In the genomic region with DNA sequence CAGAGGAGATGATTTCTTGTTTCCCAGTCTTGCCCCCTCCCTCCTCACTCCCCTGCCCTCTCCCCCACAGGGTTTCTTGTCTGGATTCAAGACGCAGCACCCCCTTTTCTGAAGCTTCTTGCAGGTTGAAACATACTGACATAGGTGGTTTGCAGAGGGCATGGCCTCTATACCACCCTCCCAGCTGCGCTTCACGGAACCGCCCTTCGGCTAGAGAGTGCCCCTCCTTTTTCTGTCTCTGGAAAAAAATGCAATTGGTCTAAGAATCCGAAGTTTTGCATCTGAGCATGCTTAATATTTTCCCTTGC, we compare ENCODE assay signal across 8 mouse cellular contexts. TPM values are rescaled to one million over a fixed set of nuclear protein-coding genes. Genes with fewer than 3 reads are reported as not detected.
DNase-seq lines count a peak whose midpoint lies in the region; ATAC-seq and TF ChIP-seq lines count a peak whose summit lies in the region.

No protein-coding gene starts in this region.

- H3K27me3 ChIP-seq in cerebellum, adult 2 months (ENCODE audit: control insufficient read depth, insufficient read depth, low read length) = no peaks in the 10 kb centered on the region
- no peaks in the 10 kb centered on the region for H3K27me3 ChIP-seq in limb, embryonic 13.5 days
- H3K27me3 ChIP-seq in stomach, embryonic 16.5 days (ENCODE audit: control insufficient read depth, insufficient read depth, low read length) = no peaks in the 10 kb centered on the region

- 12% methylated on average over 6 of the region's 6 CpGs for WGBS in cerebellum, adult 2 months
- WGBS in limb, embryonic 13.5 days = 9% methylated on average over 6 of the region's 6 CpGs
- WGBS in stomach, embryonic 16.5 days = 10% methylated on average over 6 of the region's 6 CpGs

- H3K36me3 ChIP-seq in limb, embryonic 13.5 days = no peaks in the 10 kb centered on the region
- no peaks in the 10 kb centered on the region for H3K36me3 ChIP-seq in stomach, embryonic 16.5 days (ENCODE audit: control insufficient read depth, insufficient read depth, low read length)

- no peaks in the 10 kb centered on the region; the same call in 1 of the 2 replicates for H3K4me1 ChIP-seq in cerebellum, adult 2 months (ENCODE audit: control insufficient read depth, insufficient read depth, low read length)
- peaks cover 12% of the 10 kb centered on the region for H3K4me1 ChIP-seq in limb, embryonic 13.5 days
- H3K4me1 ChIP-seq in stomach, embryonic 16.5 days (ENCODE audit: control insufficient read depth, insufficient read depth, low read length) = peaks cover 4% of the 10 kb centered on the region; the same call in 1 of the 2 replicates

- DNase-seq in cerebellum, adult 2 months = no peak
- DNase-seq in cerebellum, adult 11-12 months = no peak
- peak; percentile 10 for DNase-seq in right cerebral cortex, postnatal 14 days
- no peak for DNase-seq in right cerebral cortex, postnatal 36 days (ENCODE audit: low spot score in 2 of 2)
- DNase-seq in spleen, adult 18-20 months = no peak
- no peak for DNase-seq in layer of hippocampus, adult 11-12 months (ENCODE audit: low spot score)

- ATAC-seq in limb, embryonic 13.5 days (ENCODE audit: low FRiP score, low read depth) = no peak
- ATAC-seq in stomach, embryonic 16.5 days (ENCODE audit: insufficient read depth, low FRiP score) = no peak

- no peak for TF ChIP-seq CTCF in cerebellum, adult 2 months (IDR thresholded peaks at IDR 0.05; ENCODE audit: borderline replicate concordance, insufficient read depth, low read depth, low read length)

- peak overlapping the region; percentile 84 for H3K9ac ChIP-seq in limb, embryonic 13.5 days
- peak overlapping the region; percentile 84 for H3K9ac ChIP-seq in stomach, embryonic 16.5 days (ENCODE audit: low read length)

- H3K4me3 ChIP-seq in cerebellum, adult 2 months (replicated peaks; ENCODE audit: insufficient read depth, low read depth, low read length) = peak overlapping the region; percentile 72
- H3K4me3 ChIP-seq in limb, embryonic 13.5 days = peak overlapping the region; percentile 72
- H3K4me3 ChIP-seq in stomach, embryonic 16.5 days (replicated peaks; ENCODE audit: low read length) = peak overlapping the region; percentile 71

- peak overlapping the region; percentile 83 for H3K27ac ChIP-seq in cerebellum, adult 2 months (ENCODE audit: insufficient read depth, low read length)
- H3K27ac ChIP-seq in limb, embryonic 13.5 days = peak overlapping the region; percentile 91; the same call in 1 of the 2 replicates
- peak overlapping the region; percentile 93 for H3K27ac ChIP-seq in stomach, embryonic 16.5 days (ENCODE audit: low read length)

- no peaks in the 10 kb centered on the region for H3K9me3 ChIP-seq in limb, embryonic 13.5 days
- H3K9me3 ChIP-seq in stomach, embryonic 16.5 days (replicated peaks; ENCODE audit: control insufficient read depth, low read length) = no peaks in the 10 kb centered on the region

- no peak for TF ChIP-seq POLR2A in cerebellum, adult 2 months (IDR thresholded peaks at IDR 0.05; ENCODE audit: borderline replicate concordance, insufficient read depth, low read length)

- peak overlapping the region; percentile 81 for H3K4me2 ChIP-seq in limb, embryonic 13.5 days (replicated peaks)
- peak overlapping the region; percentile 91 for H3K4me2 ChIP-seq in stomach, embryonic 16.5 days (ENCODE audit: low read depth, low read length)

RNA-seq across cellular contexts. Expression of a gene that starts 4.4 kb away (rescaled TPM):
- 12.9 and 13.2 TPM in 2 replicates for polyA plus RNA-seq in cerebellum, adult 2 months (2012; rRNA removed)
- polyA plus RNA-seq in limb, embryonic 13.5 days (2015; fragmentation: Nextera tagmentation; extraction: Ambion mirVana) = 7.7 and 8.0 TPM in 2 replicates
- 4.1 and 4.9 TPM in 2 replicates for polyA plus RNA-seq in stomach, embryonic 16.5 days (2015; fragmentation: Nextera tagmentation; extraction: Ambion mirVana)
